Mouse (Mus musculus): ENCODE measurements at regions not wholly inside any gene's neighbourhood (a gene's known extent, or its start where the extent isn't known, plus 50 kb on each side); places are given as distances from the start of the nearest gene placed in this dataset.

- H3K4me3 ChIP-seq (ENCODE audit: control insufficient read depth, insufficient read depth, low read length), result no peak overlapping the region
- H3K27me3 ChIP-seq (ENCODE audit: control insufficient read depth, insufficient read depth, low read length), result no peaks in the 10 kb centered on the region
- DNase-seq, result no peak
- no peak overlapping the region for H3K27ac ChIP-seq (ENCODE audit: control insufficient read depth, insufficient read depth, low read length)
- H3K36me3 ChIP-seq (ENCODE audit: control insufficient read depth, insufficient read depth, low read length), result no peaks in the 10 kb centered on the region
- no peaks in the 10 kb centered on the region for H3K4me1 ChIP-seq (replicated peaks; ENCODE audit: control insufficient read depth, insufficient read depth, low read length)
- WGBS, result 57% methylated on average over 5 of the region's 5 CpGs
- no peak for TF ChIP-seq CTCF (IDR thresholded peaks at IDR 0.05; ENCODE audit: borderline replicate concordance, control insufficient read depth, extremely low read depth, insufficient read depth, low read length, poor library complexity)
- TF ChIP-seq POLR2A (IDR thresholded peaks at IDR 0.05; ENCODE audit: control insufficient read depth, extremely low read depth, insufficient read depth, low read length, poor library complexity), result no peak
Observed at GRCm38 (mm10) chr3:35235772-35236171, 518.1 kb upstream of the Atp11b start.

DNA sequence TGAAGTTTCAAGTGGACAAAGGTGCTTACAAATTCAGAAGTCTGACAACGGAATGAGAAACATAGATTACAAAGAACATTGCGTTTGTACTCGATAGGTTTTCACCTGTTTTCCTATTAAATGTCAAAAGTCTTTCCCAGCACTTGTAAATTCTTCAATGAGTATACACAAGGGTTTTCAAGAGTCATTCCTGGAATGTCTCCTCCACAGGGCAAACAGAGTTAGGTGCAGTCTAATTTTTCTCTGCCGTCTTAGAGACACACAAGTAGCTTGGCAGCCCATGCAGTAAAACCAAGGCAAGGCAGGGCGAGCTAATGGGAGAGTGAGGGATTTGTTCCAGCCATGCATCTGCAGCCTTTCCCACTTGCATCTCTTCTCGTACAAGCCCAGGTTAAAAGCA is 516.6 kb upstream of the Atp11b start:
- Histone ChIP-seq H3K4me3 (ENCODE audit: control insufficient read depth, insufficient read depth, low read length) (no peak overlapping the region), H3K27me3 (ENCODE audit: control insufficient read depth, insufficient read depth, low read length) (no peaks in the 10 kb centered on the region), H3K4me1 (replicated peaks; ENCODE audit: control insufficient read depth, insufficient read depth, low read length) (no peaks in the 10 kb centered on the region), H3K36me3 (ENCODE audit: control insufficient read depth, insufficient read depth, low read length) (no peaks in the 10 kb centered on the region), H3K27ac (ENCODE audit: control insufficient read depth, insufficient read depth, low read length) (no peak overlapping the region)
- no peak for DNase-seq
- WGBS, result 94% methylated on average over 6 of the region's 6 CpGs
- TF ChIP-seq CTCF (IDR thresholded peaks at IDR 0.05; ENCODE audit: borderline replicate concordance, control insufficient read depth, extremely low read depth, insufficient read depth, low read length, poor library complexity), result no peak
- TF ChIP-seq POLR2A (IDR thresholded peaks at IDR 0.05; ENCODE audit: control insufficient read depth, extremely low read depth, insufficient read depth, low read length, poor library complexity), result no peak

DNA sequence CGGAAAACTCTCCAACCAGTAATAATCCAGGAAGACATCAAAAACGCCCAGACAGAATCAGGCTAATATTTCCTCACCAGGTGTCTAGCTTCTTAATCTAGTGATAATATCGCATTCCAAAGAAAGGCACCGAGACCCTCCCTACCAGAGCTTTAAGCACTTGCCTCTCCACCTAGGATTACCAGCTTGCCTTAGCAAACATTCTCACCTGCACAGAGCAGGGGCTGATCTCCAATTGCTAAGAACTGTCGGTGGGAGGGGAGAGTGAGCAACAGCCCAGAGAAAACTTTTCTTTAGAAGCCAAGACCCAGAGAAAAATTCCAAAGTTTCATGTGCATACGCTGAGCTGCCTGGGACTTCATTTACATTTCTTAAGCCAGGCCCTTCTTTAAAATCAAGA is 511.6 kb upstream of the Atp11b start:
- Histone ChIP-seq H3K4me3 (ENCODE audit: control insufficient read depth, insufficient read depth, low read length) (no peak overlapping the region), H3K4me1 (replicated peaks; ENCODE audit: control insufficient read depth, insufficient read depth, low read length) (no peaks in the 10 kb centered on the region), H3K36me3 (ENCODE audit: control insufficient read depth, insufficient read depth, low read length) (no peaks in the 10 kb centered on the region), H3K27ac (ENCODE audit: control insufficient read depth, insufficient read depth, low read length) (no peak overlapping the region), H3K27me3 (ENCODE audit: control insufficient read depth, insufficient read depth, low read length) (no peaks in the 10 kb centered on the region)
- no peak for DNase-seq
- TF ChIP-seq POLR2A (IDR thresholded peaks at IDR 0.05; ENCODE audit: control insufficient read depth, extremely low read depth, insufficient read depth, low read length, poor library complexity) (no peak), CTCF (IDR thresholded peaks at IDR 0.05; ENCODE audit: borderline replicate concordance, control insufficient read depth, extremely low read depth, insufficient read depth, low read length, poor library complexity) (no peak)
- 76% methylated on average over 6 of the region's 6 CpGs for WGBS

DNA sequence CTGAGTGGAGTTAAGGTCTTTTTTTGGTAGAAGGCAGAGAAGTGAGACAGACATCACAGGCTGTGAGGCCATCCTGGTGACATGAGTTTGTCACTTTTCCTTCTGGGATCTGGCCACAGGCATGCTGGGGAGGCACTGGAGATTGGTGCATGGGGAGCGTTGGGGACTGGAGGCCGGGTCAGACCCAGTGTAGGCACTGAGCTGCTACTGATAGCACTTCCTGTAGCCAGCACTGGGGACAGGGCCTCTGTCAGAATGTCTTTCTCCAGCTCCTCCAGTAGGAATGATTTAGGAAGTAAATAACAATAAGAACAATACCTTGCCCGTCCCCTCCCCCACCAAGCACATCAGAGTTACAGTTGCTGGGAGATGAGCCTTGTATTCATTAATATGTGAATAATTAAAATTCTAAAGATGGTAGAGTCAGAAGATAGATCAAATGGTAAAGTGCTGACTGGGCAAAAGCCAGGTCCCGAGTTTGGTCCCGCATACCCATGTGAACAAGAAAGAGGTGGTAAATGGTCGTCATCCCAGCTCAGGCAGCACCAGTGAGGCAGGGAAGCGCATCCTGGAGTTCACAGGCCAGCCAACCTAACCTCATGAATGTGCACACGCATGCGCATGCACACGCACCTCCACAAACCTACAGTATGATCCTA is 510.9 kb upstream of the Atp11b start:
- TF ChIP-seq CTCF (IDR thresholded peaks at IDR 0.05; ENCODE audit: borderline replicate concordance, control insufficient read depth, extremely low read depth, insufficient read depth, low read length, poor library complexity) (no peak), POLR2A (IDR thresholded peaks at IDR 0.05; ENCODE audit: control insufficient read depth, extremely low read depth, insufficient read depth, low read length, poor library complexity) (no peak)
- Histone ChIP-seq H3K27me3 (ENCODE audit: control insufficient read depth, insufficient read depth, low read length) (no peaks in the 10 kb centered on the region), H3K4me1 (replicated peaks; ENCODE audit: control insufficient read depth, insufficient read depth, low read length) (no peaks in the 10 kb centered on the region), H3K36me3 (ENCODE audit: control insufficient read depth, insufficient read depth, low read length) (no peaks in the 10 kb centered on the region), H3K4me3 (ENCODE audit: control insufficient read depth, insufficient read depth, low read length) (no peak overlapping the region), H3K27ac (ENCODE audit: control insufficient read depth, insufficient read depth, low read length) (no peak overlapping the region)
- no peak for DNase-seq
- 86% methylated on average over 10 of the region's 10 CpGs for WGBS

DNA sequence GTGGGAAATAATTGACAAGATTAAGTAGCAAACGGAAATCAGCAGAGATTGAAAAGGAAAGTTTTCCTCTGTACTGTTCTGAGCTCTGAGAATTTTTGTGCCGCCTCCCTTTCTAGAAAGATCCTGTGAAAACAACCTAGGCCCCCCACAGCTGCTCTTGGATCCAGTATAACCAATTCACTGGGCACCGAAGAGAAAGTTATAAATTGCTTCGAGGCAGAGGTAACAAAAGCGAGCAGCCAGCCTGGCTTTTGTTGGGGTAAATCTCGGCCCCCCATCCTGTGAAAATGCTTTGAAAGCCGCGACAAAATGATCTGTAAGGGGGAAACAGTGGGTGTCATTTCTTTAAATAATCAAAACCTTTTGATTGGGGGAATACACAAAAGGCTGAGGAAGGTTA is 508.9 kb upstream of the Atp11b start:
- Histone ChIP-seq H3K27ac (ENCODE audit: control insufficient read depth, insufficient read depth, low read length) (no peak overlapping the region), H3K27me3 (ENCODE audit: control insufficient read depth, insufficient read depth, low read length) (no peaks in the 10 kb centered on the region), H3K4me3 (ENCODE audit: control insufficient read depth, insufficient read depth, low read length) (no peak overlapping the region), H3K36me3 (ENCODE audit: control insufficient read depth, insufficient read depth, low read length) (no peaks in the 10 kb centered on the region), H3K4me1 (replicated peaks; ENCODE audit: control insufficient read depth, insufficient read depth, low read length) (no peaks in the 10 kb centered on the region)
- no peak for TF ChIP-seq POLR2A (IDR thresholded peaks at IDR 0.05; ENCODE audit: control insufficient read depth, extremely low read depth, insufficient read depth, low read length, poor library complexity)
- no peak for TF ChIP-seq CTCF (IDR thresholded peaks at IDR 0.05; ENCODE audit: borderline replicate concordance, control insufficient read depth, extremely low read depth, insufficient read depth, low read length, poor library complexity)
- no peak for DNase-seq
- 66% methylated on average over 8 of the region's 8 CpGs for WGBS

DNA sequence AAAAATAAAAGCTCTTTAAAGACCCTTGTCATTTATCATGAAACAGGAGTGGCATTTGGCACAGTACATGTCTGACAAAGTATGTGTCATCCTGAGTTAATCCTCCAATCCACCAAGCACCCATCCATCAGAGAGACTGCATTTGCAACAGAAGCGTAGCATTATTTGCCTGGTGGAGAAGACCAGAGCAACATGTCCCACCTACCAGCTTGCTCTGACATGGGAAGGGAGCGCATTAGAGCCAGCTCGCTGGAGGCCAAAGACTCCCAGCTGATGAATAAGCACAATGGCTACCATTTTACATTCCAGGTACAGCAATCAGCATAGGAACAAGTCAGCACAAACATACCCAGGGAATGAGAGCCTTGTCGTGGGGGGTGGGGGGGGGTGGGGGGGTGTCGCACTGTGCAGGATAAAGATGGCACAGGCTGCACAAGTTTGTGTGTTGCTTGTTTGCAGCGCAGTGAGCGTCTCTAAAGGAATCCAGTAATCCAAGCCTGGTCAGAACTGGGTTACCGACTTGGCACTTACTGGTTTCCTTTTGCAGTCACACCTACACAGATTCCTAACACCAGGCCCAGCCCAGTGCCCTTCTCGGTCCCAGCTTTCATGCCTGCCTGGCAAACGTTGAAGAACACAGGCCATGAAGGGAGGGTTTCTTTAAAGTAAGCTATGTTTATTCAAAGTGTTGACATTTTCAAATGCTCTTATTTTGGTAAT is 507.8 kb upstream of the Atp11b start:
- no peak overlapping the region for H3K4me3 ChIP-seq (ENCODE audit: control insufficient read depth, insufficient read depth, low read length)
- no peaks in the 10 kb centered on the region for H3K4me1 ChIP-seq (replicated peaks; ENCODE audit: control insufficient read depth, insufficient read depth, low read length)
- no peaks in the 10 kb centered on the region for H3K27me3 ChIP-seq (ENCODE audit: control insufficient read depth, insufficient read depth, low read length)
- H3K27ac ChIP-seq (ENCODE audit: control insufficient read depth, insufficient read depth, low read length), result no peak overlapping the region
- 88% methylated on average over 10 of the region's 10 CpGs for WGBS
- DNase-seq, result no peak
- TF ChIP-seq CTCF (IDR thresholded peaks at IDR 0.05; ENCODE audit: borderline replicate concordance, control insufficient read depth, extremely low read depth, insufficient read depth, low read length, poor library complexity), result no peak
- TF ChIP-seq POLR2A (IDR thresholded peaks at IDR 0.05; ENCODE audit: control insufficient read depth, extremely low read depth, insufficient read depth, low read length, poor library complexity), result no peak
- no peaks in the 10 kb centered on the region for H3K36me3 ChIP-seq (ENCODE audit: control insufficient read depth, insufficient read depth, low read length)
